Mouse (Mus musculus): Measurements from ENCODE around the gene Msh6. TPM values are rescaled to one million over a fixed set of nuclear protein-coding genes. Genes with fewer than 3 reads are reported as not detected.

The Msh6 gene
- total and polyA plus RNA-seq, 3 experiments: 126 to 167 (median 144) TPM

DNA sequence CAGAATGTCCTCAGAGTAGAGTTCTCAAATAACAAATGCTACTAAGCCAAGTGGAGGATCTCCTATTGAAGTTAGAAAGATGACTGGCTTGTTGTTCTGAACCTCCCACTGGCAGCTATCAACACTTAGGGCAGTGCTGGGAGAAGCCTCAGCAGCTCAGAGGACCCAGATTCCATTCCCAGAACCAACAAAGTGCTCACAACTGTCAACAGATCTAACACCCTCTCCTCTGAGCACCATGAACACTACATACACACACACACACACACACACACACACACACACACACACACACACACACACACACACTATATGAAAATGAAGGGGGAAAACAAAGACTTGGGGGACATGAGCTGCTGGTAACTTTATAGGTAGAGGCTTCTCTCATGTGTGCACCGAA is 30.0 kb downstream of the Msh6 start:
- H3K27me3 ChIP-seq (ENCODE audit: control insufficient read depth in 1 of 2, insufficient read depth in 2 of 2, low read length in 2 of 2): no peaks in the 10 kb centered on the region
- TF ChIP-seq TCF12 (IDR thresholded peaks at IDR 0.05; ENCODE audit: low read depth, low read length) (no peak), USF2 (IDR thresholded peaks at IDR 0.05; ENCODE audit: borderline replicate concordance in 1 of 2, insufficient read depth in 1 of 2, low read depth in 1 of 2, low read length in 2 of 2) (no peak), CTCF (IDR thresholded peaks at IDR 0.05 in 2 of 3, conservative IDR thresholded peaks at IDR 0.05 in 1 of 3; ENCODE audit: control insufficient read depth in 1 of 3, insufficient read depth in 1 of 3, low read depth in 2 of 3, low read length in 3 of 3, poor library complexity in 1 of 3, severe bottlenecking in 1 of 3) (no peak), RCOR1 (IDR thresholded peaks at IDR 0.05; ENCODE audit: low read depth, low read length) (no peak), ZMIZ1 (IDR thresholded peaks at IDR 0.05; ENCODE audit: low read depth, low read length) (no peak), MAFK (IDR thresholded peaks at IDR 0.05; ENCODE audit: borderline replicate concordance, low read depth, low read length) (no peak), ZNF384 (IDR thresholded peaks at IDR 0.05; ENCODE audit: low read depth, low read length) (no peak), RAD21 (IDR thresholded peaks at IDR 0.05; ENCODE audit: low read depth, low read length) (no peak), SIN3A (IDR thresholded peaks at IDR 0.05; ENCODE audit: low read length) (no peak), MXI1 (IDR thresholded peaks at IDR 0.05; ENCODE audit: low read depth, low read length) (no peak), MEF2A (IDR thresholded peaks at IDR 0.05; ENCODE audit: extremely low read depth, insufficient replicate concordance, low read depth, low read length, poor library complexity, severe bottlenecking) (no peak), ETS1 (IDR thresholded peaks at IDR 0.05; ENCODE audit: low read depth, low read length) (no peak), ZKSCAN1 (IDR thresholded peaks at IDR 0.05; ENCODE audit: low read depth, low read length) (no peak), MYB (IDR thresholded peaks at IDR 0.05; ENCODE audit: low read depth, low read length) (no peak), POLR2AphosphoS2 (IDR thresholded peaks at IDR 0.05; ENCODE audit: low read length) (no peak), MAX (IDR thresholded peaks at IDR 0.05; ENCODE audit: low read length) (no peak), JUND (IDR thresholded peaks at IDR 0.05; ENCODE audit: low read depth, low read length) (no peak), NELFE (IDR thresholded peaks at IDR 0.05; ENCODE audit: low read depth, low read length) (no peak), UBTF (IDR thresholded peaks at IDR 0.05; ENCODE audit: borderline replicate concordance, insufficient read depth, low read depth, low read length) (no peak), MYC (IDR thresholded peaks at IDR 0.05; ENCODE audit: low read depth, low read length) (no peak)
- no peaks in the 10 kb centered on the region for H3K9me3 ChIP-seq (replicated peaks; ENCODE audit: insufficient read depth, low read length)
- peaks cover 0 to 23% of the 10 kb centered on the region in 2 experiments; a peak in 2 of 4 replicates for H3K36me3 ChIP-seq (ENCODE audit: control insufficient read depth in 1 of 2, insufficient read depth in 2 of 2, low read length in 2 of 2)
- H3K4me1 ChIP-seq (ENCODE audit: control insufficient read depth in 1 of 2, insufficient read depth in 2 of 2, low read length in 2 of 2): no peaks in the 10 kb centered on the region
- H3K4me3 ChIP-seq (ENCODE audit: control insufficient read depth in 1 of 2, insufficient read depth in 1 of 2, low read depth in 2 of 2, low read length in 2 of 2): no peak overlapping the region
- H3K79me2 ChIP-seq (ENCODE audit: control insufficient read depth, insufficient read depth, low read length, poor library complexity): no peaks in the 10 kb centered on the region
- no peak for DNase-seq (ENCODE audit: low read depth, low spot score)
- H3K27ac ChIP-seq (ENCODE audit: control insufficient read depth, low read depth, low read length): no peak overlapping the region
- no peak overlapping the region for H3K9ac ChIP-seq (ENCODE audit: control insufficient read depth, low read depth, low read length, poor library complexity, severe bottlenecking)

DNA sequence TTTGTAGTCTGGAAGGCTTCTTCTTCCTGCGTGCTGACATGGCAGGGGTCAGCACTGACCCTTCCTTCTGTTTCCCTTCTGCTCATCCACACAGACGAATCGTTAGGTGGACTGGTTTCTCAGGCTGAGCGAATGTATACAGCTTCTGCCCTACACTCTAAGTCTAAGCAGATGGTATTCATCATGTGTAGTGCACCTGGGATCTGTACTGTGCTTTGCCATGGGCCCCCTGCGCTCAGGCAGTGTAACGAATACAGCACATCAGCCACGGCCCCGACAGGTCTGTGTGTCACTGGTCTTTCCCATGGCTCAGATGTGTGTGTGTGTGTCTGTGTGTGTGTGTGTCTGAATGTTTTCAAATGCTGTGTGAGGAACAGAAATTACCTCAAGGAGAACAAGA is 32.1 kb downstream of the Msh6 start:
- no peaks in the 10 kb centered on the region for H3K4me1 ChIP-seq (ENCODE audit: control insufficient read depth in 1 of 2, insufficient read depth in 2 of 2, low read length in 2 of 2)
- no peak overlapping the region for H3K4me3 ChIP-seq (ENCODE audit: control insufficient read depth in 1 of 2, insufficient read depth in 1 of 2, low read depth in 2 of 2, low read length in 2 of 2)
- H3K27me3 ChIP-seq (ENCODE audit: control insufficient read depth in 1 of 2, insufficient read depth in 2 of 2, low read length in 2 of 2): no peaks in the 10 kb centered on the region
- H3K9me3 ChIP-seq (replicated peaks; ENCODE audit: insufficient read depth, low read length): no peaks in the 10 kb centered on the region
- H3K36me3 ChIP-seq (ENCODE audit: control insufficient read depth in 1 of 2, insufficient read depth in 2 of 2, low read length in 2 of 2): peaks cover 0 to 36% of the 10 kb centered on the region in 2 experiments; a peak in 2 of 4 replicates
- H3K79me2 ChIP-seq (ENCODE audit: control insufficient read depth, insufficient read depth, low read length, poor library complexity): no peaks in the 10 kb centered on the region
- DNase-seq (ENCODE audit: low read depth, low spot score): no peak
- H3K27ac ChIP-seq (ENCODE audit: control insufficient read depth, low read depth, low read length): no peak overlapping the region
- H3K9ac ChIP-seq (ENCODE audit: control insufficient read depth, low read depth, low read length, poor library complexity, severe bottlenecking): no peak overlapping the region
- TF ChIP-seq SMC3 (IDR thresholded peaks at IDR 0.05; ENCODE audit: low read depth, low read length): no peak
- TF ChIP-seq CHD2 (IDR thresholded peaks at IDR 0.05; ENCODE audit: low read length): no peak
- no peak for TF ChIP-seq RAD21 (IDR thresholded peaks at IDR 0.05; ENCODE audit: low read depth, low read length)
- no peak for TF ChIP-seq MAX (IDR thresholded peaks at IDR 0.05; ENCODE audit: low read length)
- no peak for TF ChIP-seq SIN3A (IDR thresholded peaks at IDR 0.05; ENCODE audit: low read length)
- TF ChIP-seq NRF1 (IDR thresholded peaks at IDR 0.05; ENCODE audit: insufficient read depth, low read depth, low read length, poor library complexity, severe bottlenecking): no peak

Measured in MEL (cell line).